Mouse (Mus musculus): Measurements from ENCODE around the gene Rnf114. TPM values are rescaled to one million over a fixed set of nuclear protein-coding genes. Genes with fewer than 3 reads are reported as not detected.

Gene Rnf114
- polyA plus RNA-seq, 1 experiment from 2014 or later = 80.1 TPM

DNA sequence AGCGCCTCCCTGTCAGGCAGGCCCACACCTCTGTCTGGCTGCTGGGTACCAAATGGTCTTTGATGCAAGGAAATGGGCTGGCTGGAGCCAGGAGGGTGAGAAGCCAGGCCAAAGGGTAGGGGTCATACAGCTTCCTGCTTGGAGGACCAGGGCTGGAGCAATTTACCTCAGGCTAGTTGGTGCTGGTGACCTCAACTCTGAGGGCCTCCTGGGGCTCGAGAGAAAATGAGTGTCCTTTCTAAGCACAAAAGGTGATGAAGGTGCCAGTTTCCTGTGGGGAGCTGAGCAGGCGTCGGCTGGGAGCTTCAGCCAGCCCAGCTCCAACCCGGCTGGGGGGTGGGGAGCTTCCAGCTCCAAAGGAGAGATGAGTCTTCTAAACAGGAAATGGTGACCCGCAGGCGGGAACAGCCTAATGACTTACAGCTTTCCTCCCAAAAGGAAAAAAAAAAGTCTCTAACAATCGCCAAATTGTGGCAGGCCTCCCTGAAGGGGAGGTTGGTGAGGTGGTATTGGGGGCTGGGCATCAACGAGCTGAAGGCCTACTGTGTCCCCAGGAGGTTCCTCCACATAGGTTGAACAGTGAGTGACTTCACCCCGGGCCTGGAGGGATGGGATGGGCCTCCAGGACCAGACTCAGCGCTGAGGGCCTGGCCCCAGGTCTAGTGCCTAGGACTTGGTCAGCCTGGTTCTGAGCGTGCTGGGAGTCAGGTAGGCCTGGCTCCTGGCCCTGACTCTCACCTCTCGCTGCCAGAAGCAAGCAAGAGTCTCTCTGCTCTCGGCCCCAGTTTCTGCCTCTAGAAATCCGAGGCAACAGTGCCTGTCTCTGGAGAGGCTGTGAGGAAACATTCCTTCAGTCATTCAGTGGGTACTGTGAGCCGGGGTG lies 50.9 kb downstream of the Rnf114 start:
- WGBS = 10% methylated on average over 16 of the region's 16 CpGs
- H3K36me3 ChIP-seq = peaks cover 14% of the 10 kb centered on the region
- no peak overlapping the region for H3K9ac ChIP-seq
- 0 out of 2 replicates have a peak, but pooled peaks have one; percentile 15 for ATAC-seq (ENCODE audit: insufficient number of reproducible peaks, low FRiP score, low TSS enrichment, low read depth)
- H3K4me3 ChIP-seq (replicated peaks) = peak overlapping the region; percentile 67
- H3K4me2 ChIP-seq (replicated peaks) = peak overlapping the region; percentile 69
- peak overlapping the region; percentile 98 for H3K27ac ChIP-seq (replicated peaks)
- peaks cover 55% of the 10 kb centered on the region for H3K4me1 ChIP-seq
- no peaks in the 10 kb centered on the region for H3K9me3 ChIP-seq (replicated peaks)
- no peaks in the 10 kb centered on the region for H3K27me3 ChIP-seq

GRCm38 (mm10) chr2:167544004-167544356 lies 51.5 kb downstream of the Rnf114 start:
- Histone ChIP-seq H3K36me3 (peaks cover 14% of the 10 kb centered on the region), H3K4me2 (replicated peaks) (0 out of 2 replicates have a peak overlapping the region, but pooled peaks have one; percentile 19), H3K9ac (no peak overlapping the region), H3K27ac (replicated peaks) (peak overlapping the region; percentile 98), H3K9me3 (replicated peaks) (no peaks in the 10 kb centered on the region), H3K4me3 (replicated peaks) (no peak overlapping the region), H3K4me1 (peaks cover 55% of the 10 kb centered on the region), H3K27me3 (no peaks in the 10 kb centered on the region)
- 5% methylated on average over 4 of the region's 4 CpGs for WGBS
- ATAC-seq (ENCODE audit: insufficient number of reproducible peaks, low FRiP score, low TSS enrichment, low read depth) = peak; percentile 49

DNA sequence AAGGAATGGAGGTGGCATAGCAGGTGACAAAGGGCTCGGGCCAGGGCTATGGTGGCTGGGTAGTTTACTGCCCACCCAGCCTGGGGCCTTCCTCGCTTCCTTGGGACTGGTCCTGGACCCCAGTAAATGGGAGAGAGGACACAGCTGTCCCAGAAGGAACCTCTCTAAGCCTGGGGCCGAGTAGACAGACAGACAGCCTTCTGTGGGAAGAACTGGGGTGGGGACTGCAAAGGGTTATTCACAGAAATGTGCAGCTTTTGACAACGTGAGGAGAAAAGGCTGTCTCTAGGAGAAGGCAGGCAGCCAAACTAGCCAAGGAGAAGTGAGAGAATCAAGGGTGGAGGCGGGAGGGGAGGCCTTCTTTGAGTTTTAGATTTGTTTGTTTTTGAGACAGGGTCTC lies 52.0 kb downstream of the Rnf114 start:
- no peaks in the 10 kb centered on the region for H3K9me3 ChIP-seq (replicated peaks)
- peaks cover 14% of the 10 kb centered on the region; the same call in 1 of the 2 replicates for H3K36me3 ChIP-seq
- no peak for ATAC-seq (ENCODE audit: insufficient number of reproducible peaks, low FRiP score, low TSS enrichment, low read depth)
- H3K9ac ChIP-seq = no peak overlapping the region
- peak overlapping the region; percentile 98 for H3K27ac ChIP-seq (replicated peaks)
- no peak overlapping the region for H3K4me2 ChIP-seq (replicated peaks)
- H3K4me1 ChIP-seq = peaks cover 55% of the 10 kb centered on the region
- WGBS = 48% methylated on average over 5 of the region's 5 CpGs
- no peaks in the 10 kb centered on the region for H3K27me3 ChIP-seq
- H3K4me3 ChIP-seq (replicated peaks) = no peak overlapping the region

GRCm38 (mm10) chr2:167546447-167547195 lies 54.2 kb downstream of the Rnf114 start:
- no peak overlapping the region for H3K9ac ChIP-seq
- ATAC-seq (ENCODE audit: insufficient number of reproducible peaks, low FRiP score, low TSS enrichment, low read depth) = no peak
- peak overlapping the region; percentile 85 for H3K27ac ChIP-seq (replicated peaks)
- peaks cover 10% of the 10 kb centered on the region; the same call in 1 of the 2 replicates for H3K36me3 ChIP-seq
- H3K4me2 ChIP-seq (replicated peaks) = no peak overlapping the region
- H3K4me3 ChIP-seq (replicated peaks) = no peak overlapping the region
- H3K27me3 ChIP-seq = no peaks in the 10 kb centered on the region
- H3K9me3 ChIP-seq (replicated peaks) = no peaks in the 10 kb centered on the region
- 61% methylated on average over 18 of the region's 18 CpGs for WGBS
- peaks cover 41% of the 10 kb centered on the region for H3K4me1 ChIP-seq

DNA sequence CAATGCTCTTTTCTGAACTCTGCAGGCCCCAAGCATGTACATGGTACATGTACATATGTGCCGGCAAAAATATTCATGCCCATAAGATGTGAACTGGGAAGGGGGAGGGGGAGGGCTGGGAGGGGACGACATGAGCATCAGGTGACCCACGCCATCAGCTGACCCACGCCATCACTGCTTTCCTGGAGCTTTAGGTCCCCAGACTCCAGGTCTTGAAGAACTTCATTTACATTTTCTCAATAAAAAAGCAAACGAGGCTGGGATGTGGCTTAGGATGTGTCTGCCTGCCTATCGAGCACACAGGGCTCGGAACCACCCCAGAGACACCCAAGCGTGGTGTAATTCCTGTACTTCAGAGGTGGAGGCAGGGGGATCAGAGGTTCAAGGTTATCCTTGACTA lies 55.0 kb downstream of the Rnf114 start:
- H3K9me3 ChIP-seq (replicated peaks) = no peaks in the 10 kb centered on the region
- no peak overlapping the region for H3K9ac ChIP-seq
- 74% methylated on average over 8 of the region's 8 CpGs for WGBS
- H3K4me2 ChIP-seq (replicated peaks) = no peak overlapping the region
- no peak overlapping the region for H3K4me3 ChIP-seq (replicated peaks)
- no peaks in the 10 kb centered on the region for H3K27me3 ChIP-seq
- peaks cover 35% of the 10 kb centered on the region for H3K4me1 ChIP-seq
- no peak overlapping the region for H3K27ac ChIP-seq (replicated peaks)
- peaks cover 4% of the 10 kb centered on the region; the same call in 1 of the 2 replicates for H3K36me3 ChIP-seq
- ATAC-seq (ENCODE audit: insufficient number of reproducible peaks, low FRiP score, low TSS enrichment, low read depth) = no peak

DNA sequence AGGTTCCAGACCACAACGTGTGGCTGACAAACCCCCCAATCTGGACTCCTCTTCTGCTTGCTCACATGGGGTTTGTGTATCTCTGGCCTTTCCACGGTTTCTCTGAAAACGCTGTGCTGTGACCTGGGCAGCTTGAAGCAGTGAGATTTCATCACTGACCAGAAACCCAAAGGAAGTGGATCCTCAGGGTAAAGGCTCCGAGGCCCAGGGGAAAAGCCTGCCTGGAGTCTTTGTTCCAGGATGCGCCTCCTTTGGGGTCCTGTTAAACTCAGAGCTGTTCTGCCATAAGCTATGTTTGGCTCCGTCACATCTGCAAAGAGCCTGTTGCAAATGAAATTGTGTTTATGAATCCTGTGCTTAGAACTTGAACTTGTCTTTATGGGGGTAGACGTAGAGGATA lies 56.5 kb downstream of the Rnf114 start:
- no peak for ATAC-seq (ENCODE audit: insufficient number of reproducible peaks, low FRiP score, low TSS enrichment, low read depth)
- Histone ChIP-seq H3K4me3 (replicated peaks) (no peak overlapping the region), H3K27me3 (no peaks in the 10 kb centered on the region), H3K4me2 (replicated peaks) (no peak overlapping the region), H3K9ac (no peak overlapping the region), H3K9me3 (replicated peaks) (no peaks in the 10 kb centered on the region), H3K27ac (replicated peaks) (peak overlapping the region; percentile 58), H3K36me3 (no peaks in the 10 kb centered on the region), H3K4me1 (peaks cover 30% of the 10 kb centered on the region)
- WGBS = 71% methylated on average over 7 of the region's 7 CpGs

GRCm38 (mm10) chr2:167550341-167550854 lies 58.0 kb downstream of the Rnf114 start:
- Histone ChIP-seq H3K4me3 (replicated peaks) (no peak overlapping the region), H3K27ac (replicated peaks) (no peak overlapping the region), H3K4me1 (peaks cover 30% of the 10 kb centered on the region), H3K9ac (no peak overlapping the region), H3K36me3 (no peaks in the 10 kb centered on the region), H3K4me2 (replicated peaks) (no peak overlapping the region), H3K9me3 (replicated peaks) (no peaks in the 10 kb centered on the region), H3K27me3 (no peaks in the 10 kb centered on the region)
- 69% methylated on average over 8 of the region's 8 CpGs for WGBS
- no peak for ATAC-seq (ENCODE audit: insufficient number of reproducible peaks, low FRiP score, low TSS enrichment, low read depth)

GRCm38 (mm10) chr2:167551342-167551920 lies 59.0 kb downstream of the Rnf114 start:
- Histone ChIP-seq H3K9me3 (replicated peaks) (no peaks in the 10 kb centered on the region), H3K27me3 (no peaks in the 10 kb centered on the region), H3K9ac (no peak overlapping the region), H3K4me2 (replicated peaks) (no peak overlapping the region), H3K36me3 (no peaks in the 10 kb centered on the region), H3K4me1 (peaks cover 27% of the 10 kb centered on the region), H3K27ac (replicated peaks) (0 out of 2 replicates have a peak overlapping the region, but pooled peaks have one; percentile 11), H3K4me3 (replicated peaks) (no peak overlapping the region)
- ATAC-seq (ENCODE audit: insufficient number of reproducible peaks, low FRiP score, low TSS enrichment, low read depth) = no peak
- WGBS = 60% methylated on average over 8 of the region's 8 CpGs

DNA sequence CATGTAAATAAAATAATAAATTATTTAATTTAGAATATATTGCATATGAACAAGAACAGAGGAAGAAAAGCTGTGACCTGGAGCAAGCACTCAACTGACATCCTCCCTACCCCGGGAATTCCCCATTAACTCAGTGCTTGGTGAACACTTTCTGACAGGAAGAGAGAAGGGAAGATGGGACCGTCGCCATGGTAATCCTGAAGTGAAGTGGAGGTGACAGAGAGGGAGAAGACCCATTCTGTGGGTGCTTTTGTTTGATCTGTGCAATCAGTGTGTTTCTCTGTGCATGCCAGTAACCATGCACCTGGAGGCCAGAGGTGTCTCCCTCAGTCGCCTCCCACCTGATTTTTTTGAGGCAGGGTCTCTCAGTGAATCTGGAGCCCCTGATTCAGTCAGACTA lies 59.8 kb downstream of the Rnf114 start:
- Histone ChIP-seq H3K9me3 (replicated peaks) (no peaks in the 10 kb centered on the region), H3K4me2 (replicated peaks) (no peak overlapping the region), H3K9ac (no peak overlapping the region), H3K27ac (replicated peaks) (peak overlapping the region; percentile 22), H3K36me3 (no peaks in the 10 kb centered on the region), H3K27me3 (no peaks in the 10 kb centered on the region), H3K4me3 (replicated peaks) (no peak overlapping the region), H3K4me1 (peaks cover 19% of the 10 kb centered on the region)
- 87% methylated on average over 4 of the region's 4 CpGs for WGBS
- ATAC-seq (ENCODE audit: insufficient number of reproducible peaks, low FRiP score, low TSS enrichment, low read depth) = no peak

DNA sequence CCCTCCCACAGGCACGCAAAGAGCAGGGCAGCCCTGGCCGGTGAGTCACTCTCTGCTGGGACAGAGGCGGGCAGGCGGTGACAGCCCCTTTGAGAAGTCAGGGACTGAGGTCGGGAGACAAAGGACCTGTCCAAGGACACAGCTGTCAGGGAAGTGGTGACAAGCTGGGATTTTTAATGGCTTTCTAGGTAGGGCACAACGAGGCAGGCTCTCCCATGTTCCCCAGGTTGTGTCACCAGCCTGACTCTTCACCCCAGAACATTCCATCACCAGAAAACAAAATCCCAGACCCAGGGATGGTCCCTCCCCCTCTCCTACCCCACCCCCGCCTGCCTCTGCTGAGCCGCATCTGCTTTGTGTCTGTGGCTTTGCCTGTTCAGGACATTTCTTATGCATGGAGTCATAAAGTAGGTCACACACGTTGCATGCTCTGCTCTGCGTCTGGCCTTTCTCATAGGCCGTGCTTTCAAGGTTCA lies 60.5 kb downstream of the Rnf114 start:
- Histone ChIP-seq H3K4me1 (peaks cover 19% of the 10 kb centered on the region), H3K36me3 (no peaks in the 10 kb centered on the region), H3K9ac (no peak overlapping the region), H3K27ac (replicated peaks) (peak overlapping the region; percentile 22), H3K4me2 (replicated peaks) (no peak overlapping the region), H3K27me3 (no peaks in the 10 kb centered on the region), H3K9me3 (replicated peaks) (no peaks in the 10 kb centered on the region), H3K4me3 (replicated peaks) (no peak overlapping the region)
- peak; percentile 58; the same call in 1 of the 2 replicates for ATAC-seq (ENCODE audit: insufficient number of reproducible peaks, low FRiP score, low TSS enrichment, low read depth)
- WGBS = 24% methylated on average over 11 of the region's 11 CpGs

DNA sequence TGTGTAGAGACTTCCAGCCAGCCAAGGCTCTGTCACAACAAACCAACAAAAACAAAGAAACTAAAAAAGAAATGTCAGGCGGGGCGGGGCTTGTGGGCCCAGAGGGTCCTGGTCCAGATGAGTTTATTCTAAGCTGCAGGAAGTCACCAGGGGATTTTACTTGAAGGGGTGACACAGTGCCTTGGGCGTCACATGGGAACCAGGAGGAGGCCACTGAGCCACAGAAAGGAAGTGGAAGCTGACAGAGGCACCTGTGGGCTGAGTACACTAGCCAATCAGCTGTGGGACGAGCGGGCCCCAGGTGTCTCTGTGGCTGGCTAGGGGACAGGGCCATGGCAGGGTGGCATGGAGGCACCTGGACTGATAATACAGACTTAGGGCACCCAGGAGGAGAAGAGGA lies 63.3 kb downstream of the Rnf114 start:
- Histone ChIP-seq H3K36me3 (no peaks in the 10 kb centered on the region), H3K27ac (replicated peaks) (no peak overlapping the region), H3K27me3 (no peaks in the 10 kb centered on the region), H3K4me3 (replicated peaks) (no peak overlapping the region), H3K4me2 (replicated peaks) (no peak overlapping the region), H3K9ac (no peak overlapping the region), H3K4me1 (peaks cover 39% of the 10 kb centered on the region), H3K9me3 (replicated peaks) (no peaks in the 10 kb centered on the region)
- WGBS = 76% methylated on average over 5 of the region's 5 CpGs
- ATAC-seq (ENCODE audit: insufficient number of reproducible peaks, low FRiP score, low TSS enrichment, low read depth) = no peak
